Mouse (Mus musculus): ENCODE measurements around the gene Cactin.

Gene Cactin

DNA sequence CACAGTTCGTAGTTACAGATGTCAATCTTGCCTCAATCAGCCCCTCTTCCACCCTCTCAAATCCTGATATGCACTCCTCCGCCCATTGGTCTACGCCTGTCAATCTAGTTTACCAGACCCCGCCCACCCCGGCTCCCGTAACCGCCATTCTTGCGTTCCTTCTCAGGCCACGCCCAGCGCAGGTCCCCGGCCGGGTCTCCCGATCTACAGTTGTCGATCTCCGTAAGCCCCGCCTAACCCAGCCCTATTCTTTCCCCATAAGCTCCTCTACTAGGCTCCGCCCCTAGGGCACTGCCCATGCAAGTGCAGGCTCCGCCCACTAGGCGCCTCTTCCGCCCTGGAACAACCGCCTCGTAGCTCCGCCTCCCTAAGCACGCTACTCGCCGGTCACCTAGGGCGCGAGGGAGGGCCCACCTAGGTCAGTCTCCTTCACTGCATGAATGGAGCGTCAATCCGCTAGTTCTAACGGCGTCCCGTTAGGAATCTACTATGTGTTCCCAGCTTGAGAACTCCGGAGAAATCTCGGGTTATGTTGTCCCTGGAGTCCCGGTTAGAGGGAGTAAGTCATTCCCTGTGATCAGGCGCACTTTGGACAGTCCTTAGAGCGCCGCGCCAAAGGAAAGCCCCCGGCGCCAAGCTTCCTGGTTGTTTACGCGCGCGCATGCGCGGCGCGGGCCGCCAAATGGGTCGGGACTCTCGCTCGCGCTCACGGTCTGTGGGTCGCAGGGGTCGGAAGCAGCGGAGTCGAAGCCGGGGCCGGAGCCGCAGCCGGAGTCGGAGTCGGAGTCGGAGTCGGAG is at the start of gene Cactin:
TSS of gene Cactin (plus strand) at position 554 of the 798 bp plus-strand sequence.
- peak; percentile 98 for DNase-seq

GRCm38 (mm10) chr10:81272356-81272755 is 48.5 kb upstream of the Cactin start:
- no peak for DNase-seq

DNA sequence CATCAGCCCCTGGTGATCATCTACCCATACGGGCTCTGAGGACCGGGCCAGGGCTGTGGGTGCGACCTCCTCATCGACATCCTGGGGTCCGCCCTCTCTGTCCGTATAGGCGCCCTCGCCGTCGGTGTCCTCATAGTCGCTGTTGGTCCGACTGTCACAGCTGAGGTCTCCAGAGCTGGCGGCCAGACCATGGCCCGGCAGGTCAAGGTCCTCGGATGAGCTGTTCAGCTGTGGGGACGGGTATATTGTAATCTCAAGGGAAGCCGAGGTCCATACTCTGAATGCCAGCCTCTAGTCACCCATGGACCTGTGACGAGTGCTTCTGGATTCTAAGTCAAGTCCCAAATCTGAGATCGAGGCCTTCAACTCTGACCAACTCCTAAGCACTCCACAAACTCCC is 47.1 kb upstream of the Cactin start:
- no peak for DNase-seq

GRCm38 (mm10) chr10:81277676-81278075 is 43.2 kb upstream of the Cactin start:
- no peak for DNase-seq

GRCm38 (mm10) chr10:81279496-81279895 is 41.4 kb upstream of the Cactin start:
- no peak for DNase-seq

DNA sequence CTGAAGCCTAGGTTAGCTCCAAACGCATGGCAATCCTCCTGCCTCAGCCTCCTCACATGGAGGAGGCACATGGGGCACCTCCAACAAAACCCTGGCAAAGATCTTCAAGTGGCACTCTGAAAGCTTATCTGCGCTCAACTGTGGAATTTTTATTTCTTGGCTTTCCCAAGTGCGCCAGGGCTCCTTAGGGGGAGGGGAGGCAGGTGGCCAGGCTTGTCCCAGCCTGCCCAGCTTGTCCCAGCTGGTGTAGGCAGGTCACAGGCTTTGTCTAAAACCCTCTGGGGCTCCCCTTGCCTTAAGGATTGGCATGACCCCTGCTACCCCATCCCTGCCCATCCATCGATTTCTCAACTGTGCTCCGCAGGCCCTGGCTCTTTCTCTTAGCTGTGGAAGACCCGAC is 36.7 kb upstream of the Cactin start:
- peak; percentile 45 for DNase-seq

GRCm38 (mm10) chr10:81284719-81285118 is 36.2 kb upstream of the Cactin start:
- peak; percentile 77 for DNase-seq

DNA sequence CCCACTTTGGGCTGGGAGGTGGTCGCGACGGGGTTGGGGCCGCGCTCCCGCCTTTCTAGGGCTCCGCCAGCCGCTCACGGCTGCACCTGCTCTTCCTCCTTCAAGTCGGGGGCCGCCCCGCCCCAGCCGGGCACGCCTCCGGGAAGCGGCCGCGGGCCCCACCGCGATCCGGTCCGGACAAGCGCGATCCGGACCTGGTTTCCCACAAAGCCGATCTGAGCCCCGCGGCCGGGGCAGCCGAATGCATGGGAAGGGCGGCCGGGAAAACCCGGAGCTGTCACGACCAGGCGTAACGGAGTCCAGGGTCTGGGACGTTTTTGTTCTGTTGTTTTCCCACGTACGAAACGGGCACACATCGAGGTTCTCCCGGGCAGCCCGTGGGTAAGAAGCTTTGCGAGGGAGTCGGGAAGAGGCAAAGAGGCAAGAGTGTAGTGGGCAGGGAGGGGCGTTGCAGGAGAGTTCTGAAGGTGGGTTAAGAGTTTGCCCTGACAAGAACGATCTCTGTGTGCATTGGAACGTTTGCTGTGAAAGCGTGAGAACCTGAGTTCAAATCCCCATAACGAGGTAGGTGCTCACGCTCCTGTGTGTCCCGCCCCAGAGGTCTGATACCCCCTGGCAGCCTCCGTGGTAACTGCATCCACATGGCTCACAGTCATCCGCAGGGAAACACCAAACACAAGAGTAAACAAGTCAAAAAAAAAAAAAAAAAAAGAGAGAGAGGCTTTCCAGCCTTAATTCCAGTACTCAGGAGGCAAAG is 35.0 kb upstream of the Cactin start:
- peak; percentile 93 for DNase-seq

DNA sequence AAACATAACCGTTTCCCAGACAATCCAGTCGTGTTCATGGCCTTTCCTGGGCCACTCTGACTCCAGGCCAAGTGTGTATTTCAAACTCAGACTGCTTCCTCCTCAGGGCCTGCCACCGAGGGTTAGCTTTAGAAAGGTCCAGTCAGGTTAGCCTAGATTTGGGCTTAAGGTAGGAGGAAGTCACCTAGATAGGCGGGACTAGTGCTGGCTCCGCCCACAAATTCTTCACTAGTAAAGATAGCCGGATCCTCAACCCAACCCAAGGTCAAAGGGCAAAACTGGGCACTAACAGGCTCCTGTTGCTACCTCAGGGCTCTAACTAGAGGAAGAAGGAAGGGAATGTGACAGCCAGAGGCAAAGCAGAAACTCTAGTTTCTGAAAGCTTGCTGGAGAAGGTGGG is 34.3 kb upstream of the Cactin start:
- peak; percentile 71 for DNase-seq

- peak; percentile 62 for DNase-seq
These were observed 33.3 kb upstream of the Cactin start for GRCm38 (mm10) chr10:81287513-81288157.

DNA sequence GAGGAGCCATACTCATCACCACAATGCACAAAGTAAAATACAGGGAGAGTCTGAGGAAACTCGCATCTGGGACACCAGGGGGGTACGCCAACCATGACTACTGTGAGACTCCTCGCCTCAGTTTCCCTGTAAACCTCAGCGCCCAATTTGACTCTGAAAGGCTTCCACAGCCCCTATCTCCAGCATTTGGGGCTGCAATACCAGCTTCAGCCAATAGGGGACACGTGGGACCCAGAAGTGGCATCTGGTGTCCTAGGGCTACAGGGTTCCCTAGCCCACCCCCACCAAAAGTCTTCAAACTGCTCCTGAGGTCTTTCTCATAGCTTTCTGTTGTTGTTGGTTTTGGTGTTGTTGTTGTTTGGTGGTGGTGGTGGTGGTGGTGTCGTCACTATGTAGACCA is 32.3 kb upstream of the Cactin start:
- peak; percentile 51 for DNase-seq

- peak; percentile 65 for DNase-seq
These were observed 31.6 kb upstream of the Cactin start for GRCm38 (mm10) chr10:81289278-81289677.

DNA sequence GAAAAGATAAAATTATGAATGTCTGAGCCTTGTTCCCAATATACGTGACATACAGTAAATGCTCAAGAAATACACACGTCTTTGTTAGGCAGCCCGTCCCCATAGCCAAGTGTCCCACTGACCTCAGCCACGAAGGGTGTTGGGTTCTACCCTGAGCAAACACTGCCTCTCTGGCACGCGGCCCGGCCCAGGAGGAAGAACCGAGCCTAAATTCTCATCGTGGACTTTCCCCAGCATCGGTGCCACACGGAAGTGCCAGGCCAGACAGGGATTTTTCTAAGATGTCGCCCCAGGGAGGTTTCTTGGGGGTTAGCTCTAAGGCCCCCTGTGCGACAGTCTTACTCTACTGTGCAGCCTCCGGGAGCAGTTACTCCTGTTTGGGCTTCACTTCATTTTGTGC is 31.1 kb upstream of the Cactin start:
- DNase-seq = peak; percentile 53

- peak; percentile 55 for DNase-seq
These were observed 30.0 kb upstream of the Cactin start for GRCm38 (mm10) chr10:81290698-81291460.

- DNase-seq = no peak
These were observed 29.3 kb upstream of the Cactin start, which contains the start of gene Tjp3 for GRCm38 (mm10) chr10:81291511-81292104. TSS of gene Tjp3 (minus strand) at chr10:81291581.

DNA sequence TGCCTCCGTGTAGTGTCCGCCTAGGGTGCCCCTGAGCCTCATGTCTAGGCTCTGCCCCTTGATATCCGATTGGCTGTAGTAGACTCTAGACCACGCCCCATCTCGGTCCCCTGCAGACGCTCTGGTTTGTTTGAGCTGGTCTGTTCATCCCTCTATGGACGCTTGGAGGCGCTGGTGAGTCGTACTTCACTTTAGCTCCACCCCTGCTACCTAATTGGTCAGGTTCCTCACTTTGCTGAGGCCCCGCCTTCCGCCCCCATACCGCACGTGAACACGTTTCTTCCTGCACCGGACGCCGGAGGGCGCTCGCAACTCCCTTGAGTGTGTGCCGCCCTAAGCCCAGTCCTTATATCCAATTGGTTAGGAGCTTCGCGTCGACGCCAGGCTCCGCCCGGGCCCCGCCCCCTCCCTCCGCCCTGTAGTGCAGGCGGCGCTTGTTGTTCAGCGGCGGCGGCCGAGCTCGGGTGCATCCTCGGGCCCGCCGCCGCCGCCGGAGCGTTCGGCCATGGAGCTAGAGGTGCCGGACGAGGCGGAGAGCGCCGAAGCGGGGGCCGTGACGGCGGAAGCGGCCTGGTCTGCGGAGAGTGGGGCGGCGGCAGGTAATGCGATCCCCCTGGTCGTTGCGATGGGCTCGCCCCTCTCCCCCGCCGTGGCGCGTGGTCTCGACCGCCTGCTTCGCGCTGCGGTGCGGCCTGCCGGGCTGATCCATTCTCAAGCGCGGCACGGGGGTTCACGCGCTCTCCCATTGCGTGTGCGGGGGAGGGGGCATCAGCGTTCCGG is 28.2 kb upstream of the Cactin start, which contains the start of gene Pip5k1c:
TSS of gene Pip5k1c (plus strand) at position 410 of the 780 bp plus-strand sequence.
- peak; percentile 100 for DNase-seq

- no peak for DNase-seq
These were observed 27.4 kb upstream of the Cactin start for GRCm38 (mm10) chr10:81293334-81294030.

DNA sequence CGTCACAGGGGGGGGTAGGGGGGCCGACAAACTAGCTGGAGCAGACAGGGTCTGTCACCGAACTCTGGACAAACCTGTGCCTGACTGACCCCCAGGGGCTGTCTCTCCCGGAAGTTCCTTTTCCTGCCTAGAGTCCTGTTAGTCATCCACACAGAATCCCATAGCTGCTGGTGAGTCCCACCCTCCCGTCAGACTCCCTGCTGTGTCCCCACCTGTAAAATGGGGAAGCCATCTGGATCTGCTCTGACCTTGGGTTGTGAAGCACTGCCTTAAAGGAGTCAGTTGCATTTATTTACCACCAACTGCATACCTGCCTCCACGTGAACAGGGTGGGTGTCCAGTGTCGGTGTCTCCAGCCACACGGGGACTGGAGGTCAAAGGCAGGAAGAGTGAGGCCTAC is 26.5 kb upstream of the Cactin start:
- DNase-seq = no peak

DNA sequence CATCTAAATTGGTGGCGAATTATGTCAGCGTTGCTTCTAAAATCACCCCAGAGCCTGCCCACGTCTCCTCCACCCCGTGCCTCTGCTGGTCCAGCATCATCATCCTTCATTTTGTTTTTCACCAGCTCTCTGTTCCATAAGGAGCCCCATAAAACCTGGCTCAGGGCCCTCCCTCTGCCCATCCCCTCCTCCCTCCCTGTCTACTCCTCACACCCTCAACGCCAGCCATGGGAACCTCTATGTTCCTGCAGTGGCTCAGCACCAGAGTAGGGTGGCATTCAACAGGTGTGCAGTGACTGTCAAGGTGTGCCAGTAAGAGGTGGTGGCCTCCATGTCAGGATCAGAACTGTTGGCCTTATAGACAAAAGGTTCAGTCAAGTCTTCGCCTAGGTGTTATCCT is 25.7 kb upstream of the Cactin start:
- no peak for DNase-seq

DNA sequence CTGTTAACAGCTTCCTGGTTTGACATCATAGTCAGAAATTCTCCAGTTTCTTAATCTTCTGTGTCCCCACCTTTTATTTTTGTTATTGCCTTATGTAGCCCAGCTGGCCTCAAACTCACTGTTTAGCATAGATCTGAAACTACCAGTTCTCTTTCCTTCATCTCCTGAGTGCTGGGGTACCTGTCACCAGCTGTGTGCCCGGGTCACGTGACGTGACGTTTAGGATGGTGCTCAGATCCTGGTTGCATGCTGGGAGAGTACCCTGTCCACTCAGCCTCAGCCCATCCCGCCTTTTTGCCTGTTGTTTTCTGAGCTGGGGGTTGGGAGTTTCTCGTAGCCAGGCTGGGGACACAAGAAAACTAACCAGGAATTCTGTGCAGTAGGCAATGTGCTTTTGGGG is 23.7 kb upstream of the Cactin start:
- no peak for DNase-seq

DNA sequence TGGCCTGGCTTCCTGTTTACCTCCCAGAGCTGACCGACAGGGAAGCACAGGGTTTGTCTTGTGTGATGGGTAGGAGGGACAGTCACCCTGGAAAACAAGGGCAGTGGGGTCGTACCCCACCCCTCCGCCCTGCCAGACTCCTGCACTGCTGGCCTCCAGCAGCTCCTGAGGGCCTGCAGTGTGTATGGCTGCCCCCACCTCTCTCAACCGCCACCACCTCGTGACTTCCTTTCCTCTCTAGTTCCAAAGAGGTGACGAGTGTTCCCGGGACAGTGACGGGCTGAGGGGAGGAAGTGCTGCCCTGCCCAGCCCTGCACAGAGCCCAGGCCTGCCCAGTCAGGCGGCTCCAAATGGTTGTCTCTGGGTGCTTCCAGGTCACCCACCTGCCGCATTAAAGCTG is 23.1 kb upstream of the Cactin start:
- peak; percentile 69 for DNase-seq

Data from kidney, adult 18-20 months (tissue).